Mouse (Mus musculus) limb, embryonic 12.5 days (tissue): ENCODE measurements around the gene Smad1. TPM values are rescaled to one million over a fixed set of nuclear protein-coding genes. Genes with fewer than 3 reads are reported as not detected.
A peak's percentile ranks its signal among the peaks of the same experiment; 100 is the strongest.

Experiments used
- ATAC-seq: fragments of 200-750 bp; cut with Nextera tagmentation; 2 replicates; pipeline ENCODE4 v1.8.0; 2017; ENCODE audit warnings: low read depth, moderate TSS enrichment; ENCODE audit not compliant: insufficient number of reproducible peaks, insufficient read depth, low FRiP score, low TSS enrichment
- H3K27ac ChIP-seq: fragments of 300-500 bp; sonication (generic); 2 replicates; pipeline ENCODE4 v1.5.1; 2016; ENCODE audit warnings: mild to moderate bottlenecking, moderate library complexity
- H3K27me3 ChIP-seq: fragments of 300-500 bp; sonication (generic); 2 replicates; pipeline ENCODE4 v1.6.1; 2016; ENCODE audit warnings: mild to moderate bottlenecking, moderate library complexity
- H3K36me3 ChIP-seq: fragments of 300-500 bp; sonication (generic); 2 replicates; pipeline ENCODE4 v1.6.1; 2016; ENCODE audit warnings: mild to moderate bottlenecking, moderate library complexity
- H3K4me1 ChIP-seq: fragments of 300-500 bp; sonication (generic); replicated peaks from 2 replicates; pipeline ENCODE4 v1.6.1; 2016
- H3K4me2 ChIP-seq: fragments of 300-500 bp; sonication (generic); 2 replicates; pipeline ENCODE4 v1.6.1; 2016; ENCODE audit warnings: mild to moderate bottlenecking, moderate library complexity
- H3K4me3 ChIP-seq: fragments of 300-500 bp; sonication (generic); replicated peaks from 2 replicates; pipeline ENCODE4 v1.5.1; 2016; ENCODE audit warnings: mild to moderate bottlenecking
- H3K9ac ChIP-seq: fragments of 300-500 bp; sonication (generic); replicated peaks from 2 replicates; pipeline ENCODE4 v1.6.1; 2016; ENCODE audit warnings: mild to moderate bottlenecking, moderate library complexity
- H3K9me3 ChIP-seq: fragments of 300-500 bp; sonication (generic); 2 replicates; pipeline ENCODE4 v1.6.1; 2016; ENCODE audit warnings: mild to moderate bottlenecking, moderate library complexity
- WGBS: fragments of 180-500 bp; shearing (Covaris S2); methylation state at CpG from one replicate; pipeline ENCODE4 v1.1.7; 2016; 5-methylcytosine and 5-hydroxymethylcytosine counted together
- polyA plus RNA-seq: library from polyadenylated mRNA; unstranded; fragments of >200 nt; fragmentation: Nextera tagmentation; extraction: Ambion mirVana; gene quantifications from 2 replicates; pipeline ENCODE4 v1.2.1, GENCODE M21; 2016

Gene Smad1
- polyA plus RNA-seq, 1 experiment from 2014 or later: 46.3 TPM

DNA sequence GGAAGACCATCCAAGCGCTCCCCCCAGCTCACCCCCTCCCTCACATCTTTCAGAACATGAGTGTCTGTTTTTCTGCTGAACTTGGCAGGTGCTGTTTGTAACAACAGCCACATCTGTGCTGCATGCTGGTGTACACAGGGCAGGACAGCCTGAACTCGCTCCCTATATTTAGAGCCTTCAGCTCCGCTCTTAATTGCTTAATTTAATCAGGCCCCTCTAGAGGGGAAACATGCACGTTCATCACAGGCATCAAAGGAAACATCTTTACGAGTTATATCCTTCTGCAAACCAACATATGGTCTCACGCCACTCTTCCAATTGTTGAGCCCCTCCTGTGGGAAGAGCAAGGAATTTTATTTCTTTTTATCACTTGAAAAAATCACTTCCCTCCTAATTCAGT is 17.5 kb downstream of the Smad1 start:
- Histone ChIP-seq H3K27me3 (no peaks in the 10 kb centered on the region), H3K27ac (0 out of 2 replicates have a peak overlapping the region, but pooled peaks have one; percentile 20), H3K9me3 (no peaks in the 10 kb centered on the region), H3K36me3 (peaks cover 10% of the 10 kb centered on the region), H3K9ac (no peak overlapping the region), H3K4me1 (peaks cover 68% of the 10 kb centered on the region), H3K4me2 (no peak overlapping the region), H3K4me3 (no peak overlapping the region)
- WGBS: 14% methylated on average over 6 of the region's 6 CpGs
- no peak; the same call in 1 of the 2 replicates for ATAC-seq

DNA sequence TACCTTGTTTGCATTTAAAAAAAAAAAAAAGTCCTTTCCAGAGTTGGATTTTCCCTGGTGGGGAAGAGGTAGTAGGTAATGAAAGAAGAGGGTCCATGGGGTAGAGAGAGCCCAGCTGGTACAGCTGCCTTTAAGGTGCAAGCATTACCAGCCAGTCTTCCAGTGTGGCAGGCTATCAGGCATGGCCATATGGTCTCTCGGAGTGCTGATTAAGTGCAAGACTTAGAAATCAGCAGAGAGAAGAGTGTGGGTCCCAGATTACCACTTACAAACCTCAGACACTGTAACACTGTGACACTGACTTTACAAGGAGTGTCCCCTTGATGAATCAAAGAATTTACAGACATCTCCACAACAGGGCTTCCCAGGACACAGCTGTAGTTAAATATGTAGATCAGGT is 18.9 kb downstream of the Smad1 start:
- H3K27me3 ChIP-seq: no peaks in the 10 kb centered on the region

DNA sequence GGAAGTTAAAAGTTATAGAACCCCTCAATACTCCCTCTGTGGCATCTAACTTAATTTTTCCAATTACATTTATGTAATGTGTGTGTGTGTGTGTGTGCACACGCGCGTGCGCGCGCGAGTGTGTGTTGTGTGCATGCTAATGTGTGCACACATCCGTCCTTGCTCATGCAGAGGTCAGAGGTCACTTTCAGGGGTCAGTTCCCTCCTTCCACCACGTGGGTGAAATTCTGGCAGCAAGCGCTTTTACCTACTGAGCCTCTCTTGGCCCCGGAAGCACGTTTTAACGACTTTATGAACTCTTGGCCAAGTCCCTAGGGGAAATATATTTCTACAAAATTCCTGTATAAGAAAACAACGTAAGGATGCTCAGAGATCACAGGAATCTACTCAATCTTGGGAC is 19.3 kb downstream of the Smad1 start:
- Histone ChIP-seq H3K36me3 (peaks cover 6% of the 10 kb centered on the region; the same call in 1 of the 2 replicates), H3K4me2 (no peak overlapping the region), H3K27me3 (no peaks in the 10 kb centered on the region), H3K27ac (no peak overlapping the region), H3K9me3 (no peaks in the 10 kb centered on the region), H3K4me1 (peaks cover 77% of the 10 kb centered on the region), H3K4me3 (no peak overlapping the region), H3K9ac (no peak overlapping the region)
- WGBS: 62% methylated on average over 14 of the region's 14 CpGs
- no peak for ATAC-seq

More for the DNA sequence above, 18.9 kb downstream of the Smad1 start:
- H3K9ac ChIP-seq: no peak overlapping the region
- H3K4me3 ChIP-seq: no peak overlapping the region
- no peaks in the 10 kb centered on the region for H3K9me3 ChIP-seq
- 48% methylated on average over 1 of the region's 1 CpGs for WGBS
- no peak overlapping the region for H3K27ac ChIP-seq
- no peak for ATAC-seq
- peaks cover 6% of the 10 kb centered on the region; the same call in 1 of the 2 replicates for H3K36me3 ChIP-seq
- H3K4me2 ChIP-seq: no peak overlapping the region
- peaks cover 76% of the 10 kb centered on the region for H3K4me1 ChIP-seq

DNA sequence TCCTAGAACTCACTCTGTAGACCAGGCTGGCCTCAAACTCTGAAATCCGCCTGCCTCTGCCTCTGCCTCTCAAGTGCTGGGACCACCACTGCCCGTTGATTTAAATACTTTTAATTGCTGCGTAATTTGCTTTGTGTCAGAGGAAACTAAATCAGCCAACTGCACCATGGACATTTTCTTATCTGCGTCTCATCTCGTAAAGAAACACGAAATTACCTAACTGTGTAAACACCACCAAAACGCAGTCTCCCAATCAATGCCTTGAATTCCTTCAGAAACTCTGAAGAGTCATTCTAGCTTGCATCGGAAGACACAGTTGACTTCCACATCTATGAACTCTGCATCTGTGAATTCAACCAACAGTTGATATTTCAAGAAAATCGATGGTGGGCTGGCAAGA is 22.7 kb downstream of the Smad1 start:
- no peaks in the 10 kb centered on the region for H3K27me3 ChIP-seq
- no peak overlapping the region for H3K9ac ChIP-seq
- H3K36me3 ChIP-seq: peaks cover 15% of the 10 kb centered on the region
- WGBS: 73% methylated on average over 9 of the region's 9 CpGs
- H3K9me3 ChIP-seq: no peaks in the 10 kb centered on the region
- H3K27ac ChIP-seq: no peak overlapping the region
- H3K4me2 ChIP-seq: no peak overlapping the region
- H3K4me3 ChIP-seq: no peak overlapping the region
- peaks cover 68% of the 10 kb centered on the region for H3K4me1 ChIP-seq
- no peak for ATAC-seq

DNA sequence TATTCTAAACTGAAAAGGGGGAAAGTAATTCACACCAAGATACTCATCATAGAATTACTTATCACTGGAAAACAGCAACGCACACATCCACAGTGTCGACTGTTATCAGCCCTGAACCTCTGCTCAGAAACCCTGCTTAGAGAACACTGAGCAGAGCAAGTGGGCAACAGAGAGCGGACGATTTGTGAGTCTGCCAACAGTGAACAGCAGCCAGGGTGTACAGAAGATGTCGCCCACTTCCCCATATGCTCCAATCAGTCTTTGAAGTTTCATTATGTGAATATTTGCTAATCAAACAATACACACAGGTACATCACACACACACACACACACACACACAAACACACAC is 23.6 kb downstream of the Smad1 start:
- Histone ChIP-seq H3K36me3 (peaks cover 24% of the 10 kb centered on the region), H3K4me2 (no peak overlapping the region), H3K4me3 (no peak overlapping the region), H3K9me3 (no peaks in the 10 kb centered on the region), H3K27me3 (no peaks in the 10 kb centered on the region), H3K4me1 (peaks cover 62% of the 10 kb centered on the region), H3K9ac (no peak overlapping the region), H3K27ac (peak overlapping the region; percentile 25; the same call in 1 of the 2 replicates)
- 78% methylated on average over 5 of the region's 5 CpGs for WGBS
- ATAC-seq: no peak

DNA sequence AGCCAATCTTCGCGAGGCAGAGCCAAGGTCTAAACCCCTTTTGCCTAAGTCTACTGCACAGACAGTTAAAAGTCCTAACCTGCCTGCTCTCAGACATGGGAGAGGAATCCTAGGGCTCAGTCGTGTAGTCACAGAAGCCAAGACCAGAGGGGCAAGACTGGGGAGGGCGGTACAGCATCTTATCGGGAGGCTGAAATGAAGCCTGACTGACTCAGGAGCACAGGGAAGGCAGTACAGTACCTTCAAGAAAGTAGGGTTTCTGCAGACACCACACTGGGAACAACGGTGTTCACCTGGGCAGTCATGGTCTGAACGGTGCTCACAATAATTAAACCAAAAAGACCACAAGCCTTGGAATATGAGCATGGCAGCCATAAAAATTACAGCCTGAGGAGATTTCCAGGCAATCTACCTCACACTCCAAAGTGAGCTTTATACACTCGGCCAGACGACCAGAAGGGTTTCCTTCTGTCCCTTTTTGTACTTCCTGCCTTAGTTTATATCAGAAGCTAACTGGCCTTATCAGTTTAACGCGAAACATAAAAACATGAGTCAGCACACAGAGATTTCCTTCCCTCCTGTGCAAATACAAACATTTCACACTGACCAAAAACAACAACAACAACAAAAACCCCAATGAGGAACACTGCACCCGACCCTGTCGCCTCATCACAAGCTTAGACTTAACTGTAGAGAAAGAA is 24.1 kb downstream of the Smad1 start:
- H3K4me2 ChIP-seq: no peak overlapping the region
- ATAC-seq: no peak
- 52% methylated on average over 13 of the region's 13 CpGs for WGBS
- peak overlapping the region; percentile 25; the same call in 1 of the 2 replicates for H3K27ac ChIP-seq
- H3K9ac ChIP-seq: no peak overlapping the region
- no peak overlapping the region for H3K4me3 ChIP-seq
- H3K27me3 ChIP-seq: no peaks in the 10 kb centered on the region
- peaks cover 29% of the 10 kb centered on the region for H3K36me3 ChIP-seq
- peaks cover 57% of the 10 kb centered on the region for H3K4me1 ChIP-seq
- H3K9me3 ChIP-seq: no peaks in the 10 kb centered on the region

DNA sequence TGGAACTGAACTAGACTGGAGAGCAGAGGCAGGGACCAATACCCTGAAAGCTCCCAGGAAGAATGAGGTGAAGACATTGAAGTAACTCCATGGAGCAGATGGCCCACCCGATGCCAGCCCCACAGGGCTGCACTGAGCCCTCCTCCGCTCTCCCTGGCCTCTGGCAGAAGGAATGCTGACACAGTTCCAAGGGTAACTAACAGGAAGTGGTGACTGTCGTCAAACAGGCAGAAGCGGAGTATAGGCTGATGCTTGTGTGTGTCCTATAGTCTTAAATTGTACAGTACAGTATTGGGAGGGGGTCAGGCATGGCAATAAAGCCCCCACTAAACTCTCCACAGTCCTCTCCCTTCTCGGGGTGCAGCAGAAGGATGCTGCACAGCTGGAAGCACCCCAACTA is 24.9 kb downstream of the Smad1 start:
- H3K27ac ChIP-seq: no peak overlapping the region
- no peak for ATAC-seq
- H3K27me3 ChIP-seq: no peaks in the 10 kb centered on the region
- H3K4me3 ChIP-seq: no peak overlapping the region
- H3K9me3 ChIP-seq: no peaks in the 10 kb centered on the region
- H3K4me1 ChIP-seq: peaks cover 53% of the 10 kb centered on the region
- H3K36me3 ChIP-seq: peaks cover 37% of the 10 kb centered on the region
- no peak overlapping the region for H3K4me2 ChIP-seq
- 67% methylated on average over 5 of the region's 5 CpGs for WGBS
- H3K9ac ChIP-seq: no peak overlapping the region

DNA sequence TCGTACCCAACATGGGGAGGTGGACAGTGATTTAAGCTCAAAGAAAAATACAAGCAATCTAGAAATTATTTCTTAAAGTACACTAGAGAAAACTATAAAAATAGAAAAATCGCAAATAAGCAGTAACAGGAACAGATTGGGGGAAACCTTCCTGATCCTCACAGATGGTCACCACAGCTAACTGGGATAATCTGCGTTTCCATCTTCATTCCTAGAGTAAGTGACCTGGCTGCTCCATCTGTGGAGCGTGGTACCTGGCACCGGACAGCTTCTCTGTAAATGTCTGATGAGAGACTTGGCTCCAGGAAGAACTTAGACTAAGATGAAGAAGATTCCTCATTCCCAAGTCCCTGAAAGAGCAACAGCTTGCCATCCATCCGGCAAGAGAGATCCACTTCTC is 25.8 kb downstream of the Smad1 start:
- Histone ChIP-seq H3K27me3 (no peaks in the 10 kb centered on the region), H3K36me3 (peaks cover 46% of the 10 kb centered on the region), H3K27ac (no peak overlapping the region), H3K4me3 (no peak overlapping the region), H3K4me2 (no peak overlapping the region), H3K9ac (no peak overlapping the region), H3K9me3 (no peaks in the 10 kb centered on the region), H3K4me1 (peaks cover 51% of the 10 kb centered on the region)
- ATAC-seq: no peak
- WGBS: 86% methylated on average over 6 of the region's 6 CpGs

DNA sequence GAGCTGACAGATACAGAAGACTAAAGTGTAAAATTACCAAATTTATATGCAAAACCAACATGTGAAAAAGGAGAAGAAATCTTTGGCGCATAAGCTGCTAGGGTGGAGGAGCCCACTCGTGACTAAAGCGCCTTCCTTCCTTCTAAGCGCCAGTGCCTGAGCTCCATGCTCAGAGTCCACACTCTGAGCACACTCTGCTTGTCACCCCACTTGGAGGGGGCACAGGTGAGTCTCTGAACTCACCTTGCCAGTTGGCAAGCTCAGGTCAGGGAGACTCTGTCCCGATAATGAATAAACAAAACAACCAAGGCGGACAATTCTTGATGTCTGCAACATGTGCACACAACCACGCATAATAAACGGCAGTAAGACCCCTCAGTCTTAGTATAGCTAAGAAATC is 26.4 kb downstream of the Smad1 start:
- no peak overlapping the region for H3K4me2 ChIP-seq
- peaks cover 51% of the 10 kb centered on the region for H3K36me3 ChIP-seq
- H3K9me3 ChIP-seq: no peaks in the 10 kb centered on the region
- no peak for ATAC-seq
- 91% methylated on average over 8 of the region's 8 CpGs for WGBS
- H3K4me1 ChIP-seq: peaks cover 45% of the 10 kb centered on the region
- no peaks in the 10 kb centered on the region for H3K27me3 ChIP-seq
- no peak overlapping the region for H3K27ac ChIP-seq
- H3K4me3 ChIP-seq: no peak overlapping the region
- H3K9ac ChIP-seq: no peak overlapping the region

DNA sequence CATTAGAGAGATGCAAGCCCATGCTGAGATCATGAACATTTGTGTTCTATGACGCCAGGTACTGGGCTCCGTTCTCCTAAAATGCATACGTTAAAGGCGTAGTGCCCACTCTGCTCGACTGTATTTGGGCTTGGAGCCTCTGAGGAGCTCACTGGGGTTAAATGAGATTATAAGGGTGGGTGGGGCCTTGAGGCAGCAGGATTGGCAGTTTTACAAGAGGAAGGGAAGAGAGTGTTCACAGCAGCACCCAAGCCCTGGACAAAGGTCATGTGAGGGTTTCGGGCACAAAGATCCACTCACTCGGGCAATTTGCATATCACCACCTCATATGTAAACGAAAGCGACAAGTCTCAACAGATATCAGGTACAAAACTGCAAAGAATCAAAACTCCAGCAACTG is 26.8 kb downstream of the Smad1 start:
- Histone ChIP-seq H3K36me3 (peaks cover 53% of the 10 kb centered on the region), H3K4me3 (no peak overlapping the region), H3K27me3 (no peaks in the 10 kb centered on the region), H3K27ac (no peak overlapping the region), H3K4me2 (no peak overlapping the region), H3K9ac (no peak overlapping the region), H3K4me1 (peaks cover 42% of the 10 kb centered on the region), H3K9me3 (no peaks in the 10 kb centered on the region)
- ATAC-seq: no peak
- WGBS: 71% methylated on average over 9 of the region's 9 CpGs

DNA sequence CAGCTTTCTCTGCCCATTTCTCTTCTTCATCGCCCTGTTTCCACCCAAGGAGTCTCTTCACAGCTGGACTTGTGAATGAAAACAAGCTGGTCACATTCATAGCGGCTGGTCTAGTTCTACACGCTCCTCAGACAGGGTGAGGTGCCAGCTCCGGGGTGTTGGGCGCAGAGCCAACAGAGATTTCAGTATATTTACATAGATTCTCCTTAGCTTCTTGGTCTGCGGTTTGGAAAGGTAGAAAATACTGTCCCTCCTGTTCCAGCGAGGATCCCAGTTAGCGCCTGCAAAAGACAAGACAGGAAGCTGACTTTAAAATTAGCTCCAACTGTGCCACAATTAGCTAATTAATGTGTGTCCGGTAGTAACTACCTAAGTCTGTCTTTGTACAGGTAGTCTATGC is 27.2 kb downstream of the Smad1 start:
- ATAC-seq: no peak
- Histone ChIP-seq H3K36me3 (peaks cover 50% of the 10 kb centered on the region), H3K4me3 (no peak overlapping the region), H3K4me1 (peaks cover 38% of the 10 kb centered on the region), H3K4me2 (no peak overlapping the region), H3K27ac (no peak overlapping the region), H3K9ac (no peak overlapping the region), H3K27me3 (no peaks in the 10 kb centered on the region), H3K9me3 (no peaks in the 10 kb centered on the region)
- 82% methylated on average over 9 of the region's 9 CpGs for WGBS

DNA sequence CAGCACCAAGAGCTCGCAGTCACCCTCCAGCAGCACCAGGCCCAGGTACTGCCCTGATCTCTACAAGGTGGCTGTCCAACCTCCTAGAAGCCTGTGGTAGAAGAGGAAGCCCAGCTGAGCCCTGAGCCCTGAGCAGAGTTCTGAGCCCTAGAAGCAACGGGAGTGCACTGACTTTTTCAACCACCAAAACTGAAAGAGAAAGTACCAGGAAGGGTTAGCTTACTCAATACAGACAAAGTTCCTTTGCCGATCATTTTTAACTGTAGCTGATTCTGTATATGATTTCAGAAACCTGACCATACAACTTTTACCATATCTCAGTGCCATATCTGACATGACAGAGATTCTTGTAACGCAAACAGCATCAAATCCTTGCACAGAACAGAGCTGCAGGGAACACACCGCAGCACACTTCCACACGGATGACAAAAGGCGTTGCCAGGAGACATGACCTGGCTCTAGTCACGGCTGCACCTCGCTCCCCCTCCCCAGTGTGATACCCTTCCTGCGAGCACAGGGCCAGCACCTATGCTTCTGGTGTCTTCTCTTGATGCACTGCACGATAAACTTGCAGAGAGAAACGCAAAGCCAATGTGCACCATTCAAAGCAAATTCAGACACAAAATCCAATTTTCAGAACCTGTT is 28.6 kb downstream of the Smad1 start:
- Histone ChIP-seq H3K4me3 (no peak overlapping the region), H3K27ac (no peak overlapping the region), H3K9me3 (no peaks in the 10 kb centered on the region), H3K4me1 (peaks cover 31% of the 10 kb centered on the region), H3K4me2 (no peak overlapping the region), H3K27me3 (no peaks in the 10 kb centered on the region), H3K36me3 (peaks cover 55% of the 10 kb centered on the region), H3K9ac (no peak overlapping the region)
- WGBS: 92% methylated on average over 12 of the region's 12 CpGs
- no peak for ATAC-seq
